Mouse (Mus musculus) heart, embryonic 16.5 days (tissue): Measurements from ENCODE around the gene Rgl1. TPM values are rescaled to one million over a fixed set of nuclear protein-coding genes. Genes with fewer than 3 reads are reported as not detected.

Experiments
- ATAC-seq: fragments of 200-750 bp; cut with Nextera tagmentation; replicated peaks from 2 replicates; pipeline ENCODE4 v1.8.0; 2017; ENCODE audit warnings: moderate number of reproducible peaks; ENCODE audit not compliant: insufficient read depth, low FRiP score; ENCODE audit errors: extremely low read depth
- H3K27ac ChIP-seq: fragments of 300-500 bp; sonication (generic); 2 replicates; pipeline ENCODE4 v1.5.1; 2014; ENCODE audit warnings: mild to moderate bottlenecking, low read length, control low read depth, moderate library complexity
- H3K27me3 ChIP-seq: fragments of 300-500 bp; sonication (generic); 2 replicates; pipeline ENCODE4 v1.6.1; 2014; ENCODE audit warnings: low read length, mixed read lengths; ENCODE audit not compliant: control insufficient read depth, insufficient read depth
- H3K36me3 ChIP-seq: fragments of 300-500 bp; sonication (generic); 2 replicates; pipeline ENCODE4 v1.6.1; 2014; ENCODE audit not compliant: control insufficient read depth, insufficient read depth
- H3K4me1 ChIP-seq: fragments of 300-500 bp; sonication (generic); 2 replicates; pipeline ENCODE4 v1.6.1; 2014; ENCODE audit warnings: low read length, mixed read lengths; ENCODE audit not compliant: control insufficient read depth, insufficient read depth
- H3K4me2 ChIP-seq: fragments of 300-500 bp; sonication (generic); 2 replicates; pipeline ENCODE4 v1.6.1; 2014; ENCODE audit warnings: low read depth, mild to moderate bottlenecking, control low read depth, low read length
- H3K4me3 ChIP-seq: fragments of 300-500 bp; sonication (generic); 2 replicates; pipeline ENCODE4 v1.5.1; 2014; ENCODE audit warnings: mild to moderate bottlenecking, control low read depth, low read length
- H3K9ac ChIP-seq: fragments of 300-500 bp; sonication (generic); 2 replicates; pipeline ENCODE4 v1.6.1; 2014; ENCODE audit warnings: low read length, control low read depth
- H3K9me3 ChIP-seq: fragments of 300-500 bp; sonication (generic); replicated peaks from 2 replicates; pipeline ENCODE4 v1.6.1; 2016; ENCODE audit warnings: low read length; ENCODE audit not compliant: control insufficient read depth
- WGBS: fragments of 180-500 bp; shearing (Covaris S2); extraction: QIAGEN DNeasy Blood & Tissue Kit; methylation state at CpG from one replicate; pipeline ENCODE4 v1.1.7; 2014; 5-methylcytosine and 5-hydroxymethylcytosine counted together
- polyA plus RNA-seq: library from polyadenylated mRNA; unstranded; fragments of >200 nt; fragmentation: Nextera tagmentation; extraction: Ambion mirVana; gene quantifications from 2 replicates; pipeline ENCODE4 v1.2.1, GENCODE M21; 2015

Rgl1 gene
- 60.1 and 61.0 TPM in 2 replicates for polyA plus RNA-seq

DNA sequence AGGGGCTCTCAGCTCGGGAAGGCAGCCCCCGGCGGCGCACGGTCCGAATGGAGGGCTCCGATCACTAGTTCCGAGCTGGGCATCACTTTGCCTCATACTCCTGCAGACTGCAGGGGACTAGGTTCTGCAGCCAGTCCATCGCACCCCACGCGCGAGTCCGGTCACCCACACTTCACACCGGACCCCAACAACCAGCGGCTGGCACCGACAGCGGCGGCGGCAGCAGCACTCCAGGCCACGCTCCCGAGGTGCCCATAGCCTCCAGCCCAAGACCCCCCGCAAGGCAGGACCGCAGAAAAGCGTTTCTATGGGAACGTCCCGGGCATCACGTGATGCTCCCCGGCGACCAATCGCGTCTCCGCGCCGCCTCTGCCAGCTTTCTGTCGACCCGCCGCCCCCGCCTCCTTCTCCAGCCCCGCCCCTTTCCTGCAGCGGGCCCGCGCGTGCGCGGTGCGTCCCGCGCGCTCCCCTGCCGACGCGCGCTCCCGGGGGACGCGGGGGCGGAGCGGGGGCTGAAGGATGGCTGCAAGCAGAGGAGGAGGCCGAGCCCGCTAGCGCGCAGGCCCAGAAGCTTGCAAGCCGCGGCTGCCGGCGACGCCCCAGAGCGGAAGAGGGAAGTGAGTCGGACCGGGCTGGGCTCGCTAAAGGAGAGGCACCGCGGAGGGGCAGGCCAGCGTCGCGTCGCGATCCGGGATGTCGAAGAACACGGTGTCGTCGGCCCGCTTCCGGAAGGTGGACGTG lies at the start of gene Rgl1, which contains the start of gene Arpc5:
TSS of gene Rgl1 (minus strand) at position 320 of the 741 bp plus-strand sequence.
TSS of gene Arpc5 (plus strand) at position 511 of the 741 bp plus-strand sequence.
- Histone ChIP-seq H3K36me3 (peaks cover 18% of the 10 kb centered on the region), H3K4me1 (peaks cover 8% of the 10 kb centered on the region), H3K9me3 (no peaks in the 10 kb centered on the region), H3K27ac (peak within 1 kb of the TSS; percentile 75), H3K9ac (peak within 1 kb of the TSS; percentile 83), H3K27me3 (peaks cover 5% of the 10 kb centered on the region), H3K4me2 (peak within 1 kb of the TSS; percentile 97), H3K4me3 (peak within 1 kb of the TSS; percentile 64)
- ATAC-seq, result peak; percentile 95
- under 1% methylated on average over 83 of the region's 86 CpGs for WGBS

DNA sequence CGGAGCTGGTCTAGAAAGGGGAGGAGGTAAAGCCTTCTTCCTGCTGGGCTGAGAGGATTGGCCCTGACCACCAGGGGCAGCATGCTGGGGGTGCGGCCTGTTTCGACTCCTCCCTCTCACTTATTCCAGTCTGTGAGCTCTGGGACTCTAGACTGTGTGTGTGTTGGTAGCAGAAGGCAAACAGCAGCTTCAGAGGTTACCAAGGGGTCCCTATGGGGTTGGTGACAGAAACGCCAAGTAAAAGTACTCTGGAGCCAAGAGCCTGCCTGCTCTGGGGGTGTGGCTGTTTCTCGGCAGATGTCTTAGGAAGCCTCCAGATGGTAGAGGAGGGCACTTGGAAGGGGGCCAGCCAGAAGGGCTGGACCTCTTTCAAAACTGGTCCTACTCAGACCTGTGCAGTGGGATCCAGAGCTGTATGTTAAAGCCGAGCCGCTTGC lies 49.1 kb upstream of the Rgl1 start:
- H3K9ac ChIP-seq, result 0 out of 2 replicates have a peak overlapping the region, but pooled peaks have one; percentile 6
- peak overlapping the region; percentile 14; the same call in 1 of the 2 replicates for H3K4me2 ChIP-seq
- H3K27ac ChIP-seq, result no peak overlapping the region
- no peaks in the 10 kb centered on the region for H3K36me3 ChIP-seq
- 40% methylated on average over 6 of the region's 7 CpGs for WGBS
- peaks cover 31% of the 10 kb centered on the region for H3K4me1 ChIP-seq
- no peaks in the 10 kb centered on the region for H3K9me3 ChIP-seq
- H3K27me3 ChIP-seq, result no peaks in the 10 kb centered on the region
- H3K4me3 ChIP-seq, result no peak overlapping the region
- no peak; the same call in 1 of the 2 replicates for ATAC-seq

DNA sequence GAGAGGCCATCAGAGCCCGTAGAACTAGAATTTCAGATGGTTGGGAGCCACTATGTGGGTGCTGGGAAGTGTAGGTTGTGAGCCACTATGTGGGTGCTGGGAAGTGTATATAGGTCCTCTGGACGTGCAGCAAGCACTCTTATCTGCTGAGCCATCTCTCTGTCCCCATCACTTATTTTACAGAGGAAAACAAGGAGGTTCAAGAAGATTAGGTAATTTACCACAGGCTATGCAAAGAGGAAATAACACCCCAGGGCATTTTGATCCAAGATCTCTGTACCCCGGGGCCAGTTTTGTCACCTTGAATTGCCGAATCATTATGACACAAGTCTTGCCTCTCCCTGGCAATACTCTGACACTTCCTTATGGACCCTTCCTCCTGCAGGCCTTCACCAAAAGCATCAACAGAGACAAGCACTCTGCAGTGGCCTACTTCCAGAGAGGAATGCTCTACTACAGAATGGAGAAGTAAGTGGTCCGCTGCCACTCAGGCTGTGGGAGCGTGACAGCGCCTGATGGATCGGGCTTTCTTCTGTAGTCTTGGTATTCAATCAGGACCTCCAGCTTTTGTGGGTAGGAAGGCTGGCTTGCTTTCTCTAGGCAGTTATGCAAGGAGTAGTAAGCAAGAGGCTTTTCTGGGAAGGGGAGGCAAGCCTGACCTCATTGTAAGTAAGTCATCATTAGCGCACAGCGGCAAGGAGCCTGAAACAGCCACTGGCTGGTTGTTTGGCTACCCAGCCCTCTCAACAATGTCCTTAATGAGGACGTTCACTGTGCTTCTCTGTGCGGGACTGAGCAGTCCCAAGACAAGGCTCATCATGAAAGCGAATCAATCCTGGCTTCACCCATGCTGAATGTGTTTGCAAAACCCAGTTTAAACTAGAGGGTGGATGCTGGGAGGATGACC lies 44.6 kb upstream of the Rgl1 start:
- Histone ChIP-seq H3K4me2 (no peak overlapping the region), H3K27ac (no peak overlapping the region), H3K27me3 (no peaks in the 10 kb centered on the region), H3K9ac (no peak overlapping the region), H3K4me1 (peaks cover 9% of the 10 kb centered on the region), H3K9me3 (no peaks in the 10 kb centered on the region), H3K36me3 (no peaks in the 10 kb centered on the region), H3K4me3 (no peak overlapping the region)
- 84% methylated on average over 13 of the region's 13 CpGs for WGBS
- no peak for ATAC-seq

- H3K9ac ChIP-seq, result no peak overlapping the region
- 43% methylated on average over 8 of the region's 8 CpGs for WGBS
- no peak overlapping the region for H3K4me2 ChIP-seq
- H3K4me3 ChIP-seq, result no peak overlapping the region
- no peaks in the 10 kb centered on the region for H3K36me3 ChIP-seq
- H3K4me1 ChIP-seq, result no peaks in the 10 kb centered on the region; the same call in 1 of the 2 replicates
- H3K9me3 ChIP-seq, result no peaks in the 10 kb centered on the region
- peak; percentile 84 for ATAC-seq
- peak overlapping the region; percentile 68 for H3K27ac ChIP-seq
- H3K27me3 ChIP-seq, result no peaks in the 10 kb centered on the region
Observed at GRCm38 (mm10) chr1:152809541-152810252, 43.5 kb upstream of the Rgl1 start.

DNA sequence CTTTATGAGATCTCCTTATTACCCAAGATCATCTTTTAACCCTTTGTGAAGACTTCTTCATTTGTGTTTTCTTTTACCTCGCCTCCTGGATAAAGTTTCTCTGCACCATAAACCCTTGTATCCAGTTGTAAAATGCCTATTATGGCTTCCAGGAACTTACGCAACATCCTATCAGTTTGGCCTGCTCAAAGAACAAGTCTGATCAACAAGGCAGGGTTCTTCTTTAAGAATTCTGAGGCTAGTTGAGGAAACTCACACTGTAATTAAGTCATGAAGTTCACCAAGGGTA lies 42.2 kb upstream of the Rgl1 start:
- Histone ChIP-seq H3K9me3 (no peaks in the 10 kb centered on the region), H3K4me2 (0 out of 2 replicates have a peak overlapping the region, but pooled peaks have one; percentile 20), H3K4me3 (peak overlapping the region; percentile 11; the same call in 1 of the 2 replicates), H3K4me1 (no peaks in the 10 kb centered on the region), H3K36me3 (no peaks in the 10 kb centered on the region), H3K9ac (no peak overlapping the region), H3K27ac (no peak overlapping the region), H3K27me3 (no peaks in the 10 kb centered on the region)
- WGBS, result 87% methylated on average over 2 of the region's 2 CpGs
- ATAC-seq, result no peak

- H3K9ac ChIP-seq, result peak overlapping the region; percentile 11; the same call in 1 of the 2 replicates
- 69% methylated on average over 18 of the region's 18 CpGs for WGBS
- peak overlapping the region; percentile 37 for H3K27ac ChIP-seq
- H3K4me1 ChIP-seq, result no peaks in the 10 kb centered on the region
- H3K36me3 ChIP-seq, result no peaks in the 10 kb centered on the region
- H3K4me3 ChIP-seq, result peak overlapping the region; percentile 11; the same call in 1 of the 2 replicates
- ATAC-seq, result no peak; the same call in 1 of the 2 replicates
- H3K9me3 ChIP-seq, result no peaks in the 10 kb centered on the region
- H3K4me2 ChIP-seq, result 0 out of 2 replicates have a peak overlapping the region, but pooled peaks have one; percentile 20
- no peaks in the 10 kb centered on the region for H3K27me3 ChIP-seq
Observed at GRCm38 (mm10) chr1:152807619-152808391, 41.7 kb upstream of the Rgl1 start.

DNA sequence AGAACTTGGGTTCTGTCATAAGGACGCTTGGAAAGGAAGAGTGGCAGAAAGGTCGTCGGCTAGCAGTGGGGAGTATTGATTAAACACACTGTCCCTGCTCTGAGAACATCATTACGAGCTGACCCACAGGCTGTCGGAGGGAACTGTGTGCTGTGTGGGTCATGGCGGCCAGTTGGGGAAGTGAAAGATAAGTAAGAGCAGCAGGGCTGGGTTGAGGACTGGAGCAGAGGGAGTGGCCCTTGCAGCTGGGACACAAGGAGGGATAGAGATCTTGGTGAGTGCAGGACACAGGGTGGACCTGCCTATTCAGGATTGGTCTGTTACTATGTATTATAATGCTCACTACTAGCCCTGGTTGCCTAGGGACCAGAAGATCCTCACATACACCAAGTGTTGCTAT lies 38.8 kb upstream of the Rgl1 start:
- ATAC-seq, result no peak

GRCm38 (mm10) chr1:152800633-152801176 lies 34.6 kb upstream of the Rgl1 start:
- H3K4me2 ChIP-seq, result no peak overlapping the region
- no peak for ATAC-seq
- H3K27me3 ChIP-seq, result no peaks in the 10 kb centered on the region
- no peaks in the 10 kb centered on the region for H3K36me3 ChIP-seq
- peaks cover 3% of the 10 kb centered on the region; the same call in 1 of the 2 replicates for H3K4me1 ChIP-seq
- no peak overlapping the region for H3K4me3 ChIP-seq
- H3K9me3 ChIP-seq, result no peaks in the 10 kb centered on the region
- no peak overlapping the region for H3K9ac ChIP-seq
- WGBS, result 82% methylated on average over 13 of the region's 13 CpGs
- H3K27ac ChIP-seq, result peak overlapping the region; percentile 1; the same call in 1 of the 2 replicates

More for the DNA sequence above, 38.8 kb upstream of the Rgl1 start:
- WGBS, result 70% methylated on average over 6 of the region's 6 CpGs
- H3K4me2 ChIP-seq, result no peak overlapping the region
- no peak overlapping the region for H3K27ac ChIP-seq
- H3K9ac ChIP-seq, result no peak overlapping the region
- no peaks in the 10 kb centered on the region for H3K9me3 ChIP-seq
- H3K4me1 ChIP-seq, result peaks cover under 1% of the 10 kb centered on the region; the same call in 1 of the 2 replicates
- no peaks in the 10 kb centered on the region for H3K36me3 ChIP-seq
- H3K4me3 ChIP-seq, result no peak overlapping the region
- no peaks in the 10 kb centered on the region for H3K27me3 ChIP-seq
